Mouse (Mus musculus): ENCODE measurements around the gene Pbld1.

- no peak for TF ChIP-seq GATA1 (IDR thresholded peaks at IDR 0.05; ENCODE audit: borderline replicate concordance, low read length)
- no peak for TF ChIP-seq FLI1 (IDR thresholded peaks at IDR 0.05; ENCODE audit: low read length)
Measured at GRCm38 (mm10) chr10:63096757-63097156, 36.8 kb downstream of the Pbld1 start.

Data from megakaryocyte, embryonic 14.5 days (primary cell).